Mouse (Mus musculus) embryo, embryonic 10.5 days (tissue): ENCODE measurements around the gene Cbs.
"Not testable (repeated sequence)": the region's sequence is repeated elsewhere in the genome, so short reads cannot be mapped to it uniquely, and the experiment has no call there.

Experiments used
- DNase-seq: peaks from one replicate; pipeline ENCODE4 v3.0.0-alpha.2; 2015; ENCODE audit warnings: low spot score

Gene Cbs

DNA sequence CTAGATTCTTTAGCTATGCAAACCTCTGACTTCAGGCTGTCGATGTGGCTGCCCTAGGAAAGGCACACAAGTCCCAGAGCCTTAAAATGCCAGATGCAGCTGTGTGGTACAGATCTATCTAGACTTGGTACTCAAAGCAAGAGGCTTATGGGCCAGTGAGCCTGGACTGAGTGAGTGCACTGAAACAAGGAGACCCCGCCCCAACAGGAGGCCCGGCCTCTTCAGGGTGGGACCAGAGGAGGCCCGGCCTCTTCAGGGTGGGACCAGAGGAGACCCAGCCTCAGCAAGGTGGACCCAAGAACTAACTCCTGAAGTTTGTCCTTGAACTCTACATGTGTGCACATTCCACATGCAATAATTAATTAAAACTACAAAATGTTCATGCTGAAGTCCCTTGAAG is 5.9 kb upstream of the Cbs start:
- DNase-seq, result no peak

DNA sequence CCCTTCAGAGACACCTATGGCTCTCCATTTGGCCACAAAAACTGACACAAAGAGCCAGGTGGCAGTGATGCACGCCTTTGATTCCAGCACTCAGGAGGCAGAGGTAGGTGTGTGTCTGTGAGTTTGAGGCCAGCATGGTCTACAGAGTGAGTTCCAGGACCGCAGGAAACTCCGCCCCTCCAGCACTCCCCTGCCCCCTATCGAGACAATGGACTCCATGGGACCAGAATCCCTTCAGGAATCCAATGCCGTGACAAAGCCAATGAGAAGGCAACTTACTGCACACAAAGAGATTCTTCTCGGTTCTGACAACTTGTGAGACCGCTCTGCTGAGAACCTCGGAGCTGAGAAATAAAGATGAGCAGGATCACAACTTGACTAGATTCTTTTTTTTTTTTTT is 5.3 kb upstream of the Cbs start:
- no peak for DNase-seq

DNA sequence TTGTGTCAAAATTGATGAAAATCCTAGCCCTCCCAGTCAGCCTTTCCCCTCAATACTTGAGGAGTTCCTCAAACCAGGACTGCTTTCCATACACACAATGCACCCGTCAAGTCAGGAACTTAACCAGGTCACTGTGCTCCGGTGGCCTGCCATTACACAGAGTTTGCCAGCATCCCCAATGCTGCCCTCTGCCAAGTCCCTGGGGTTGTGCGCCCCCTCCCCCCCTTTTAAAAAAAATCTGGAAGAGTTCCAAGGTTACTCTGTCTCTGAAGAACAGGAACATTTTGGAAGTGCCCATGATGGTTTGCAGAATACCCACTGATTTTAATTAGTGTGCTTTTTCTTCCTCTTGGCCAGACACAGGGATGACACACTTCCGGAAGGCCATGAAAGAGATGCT is 2.6 kb upstream of the Cbs start:
- DNase-seq, result no peak

DNA sequence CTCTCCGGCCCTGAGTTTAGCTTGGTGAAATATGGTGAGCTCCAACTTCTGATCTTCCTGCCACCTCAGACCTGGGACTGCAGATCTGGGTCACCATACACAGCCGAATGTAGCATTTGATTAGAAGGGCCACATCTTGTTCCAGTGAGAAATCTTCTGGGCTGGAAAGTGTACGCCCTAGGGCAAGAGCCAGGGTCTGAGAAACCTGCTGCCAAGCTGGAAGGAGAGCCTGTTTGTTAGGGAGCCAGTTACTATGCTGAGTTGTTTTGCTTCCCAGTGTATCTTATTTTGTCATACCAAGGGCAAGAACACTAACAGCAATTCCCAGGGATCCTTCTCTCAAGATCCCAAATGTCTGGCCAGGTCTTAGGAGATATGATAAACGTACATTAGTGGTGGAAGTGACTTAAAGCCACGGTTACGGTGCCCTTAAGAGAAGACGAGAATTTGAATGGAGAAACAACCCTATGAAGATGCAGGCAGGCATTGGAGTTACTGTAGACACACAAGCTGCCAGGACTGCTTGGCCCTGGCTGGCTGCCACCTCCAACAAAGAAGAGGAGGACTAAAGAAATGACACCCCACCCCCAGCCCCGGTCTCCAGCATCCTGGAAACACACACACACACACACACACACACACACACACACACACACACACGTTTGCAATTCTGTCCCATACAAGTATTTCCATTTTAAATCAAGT is 980 bp upstream of the Cbs start:
- DNase-seq, result no peak

DNA sequence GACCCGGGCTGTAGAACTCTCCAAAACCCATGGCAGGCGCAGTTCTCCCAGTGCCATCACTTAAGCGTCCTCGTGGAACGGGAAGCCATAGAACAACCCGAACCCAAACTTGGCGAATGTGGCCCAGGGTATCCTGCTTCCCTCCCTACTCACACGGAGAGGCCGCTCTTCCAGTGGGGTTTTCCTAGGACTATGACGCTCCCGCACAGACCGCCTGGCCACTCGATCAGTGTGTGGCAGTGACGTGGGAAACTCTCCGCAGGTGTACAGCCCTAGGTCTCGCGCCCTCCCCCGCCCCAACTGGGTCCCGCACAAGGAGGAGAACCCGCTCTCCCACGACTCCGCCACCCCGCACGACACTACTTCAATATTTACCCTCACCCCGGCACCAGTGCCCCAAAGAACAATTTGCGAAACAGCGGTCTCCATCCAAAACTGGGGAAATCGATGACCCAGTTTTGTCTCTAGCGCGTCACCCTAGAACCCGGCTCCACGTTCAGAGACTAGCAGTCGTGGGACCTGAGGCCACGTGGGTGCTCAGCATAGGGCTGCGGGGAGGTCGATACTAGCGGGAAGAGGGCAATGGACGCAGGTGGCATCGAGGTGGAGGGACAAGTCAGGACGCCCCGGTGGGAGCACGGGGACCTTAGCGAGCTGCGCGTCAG is 629 bp downstream of the Cbs start:
- peak; percentile 30 for DNase-seq

DNA sequence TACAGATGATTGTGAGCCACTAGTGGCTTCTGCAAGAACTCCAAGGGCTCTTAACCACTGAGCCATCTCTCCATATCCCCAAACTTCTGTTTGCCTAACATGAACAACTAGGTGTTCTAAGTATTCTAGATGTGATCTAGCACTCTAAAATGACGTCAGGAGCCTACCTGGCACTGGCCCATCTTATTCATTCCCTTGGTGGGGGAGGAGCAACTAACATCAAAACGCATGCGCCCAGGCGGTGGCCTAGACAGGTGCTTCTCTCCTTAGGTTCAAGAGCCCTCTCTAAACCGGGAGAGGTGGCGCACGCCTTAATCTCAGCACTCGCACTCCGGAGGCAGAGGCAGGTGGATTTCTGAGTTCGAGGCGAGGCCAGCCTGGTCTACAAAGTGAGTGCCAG is 1.3 kb downstream of the Cbs start:
- no peak for DNase-seq

DNA sequence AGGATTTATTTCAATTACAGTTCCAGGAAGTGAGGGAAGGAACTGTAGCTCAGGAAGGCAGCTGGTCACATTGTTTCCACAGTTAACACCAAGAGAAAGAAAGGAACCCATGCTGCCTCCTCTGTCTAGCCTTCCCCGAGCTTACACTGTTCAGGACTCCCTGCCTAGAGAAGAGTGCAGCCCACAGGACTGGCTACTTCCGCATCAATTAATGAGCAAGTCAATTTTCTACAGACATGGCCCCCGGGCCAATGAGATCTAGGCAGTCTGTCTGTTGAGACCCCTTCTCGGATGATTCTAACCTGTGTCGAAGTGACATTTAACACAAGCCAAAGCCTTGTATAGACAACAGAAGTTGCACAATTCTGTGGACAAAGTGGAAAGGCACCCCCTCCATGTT is 2.1 kb downstream of the Cbs start:
- DNase-seq, result no peak

DNA sequence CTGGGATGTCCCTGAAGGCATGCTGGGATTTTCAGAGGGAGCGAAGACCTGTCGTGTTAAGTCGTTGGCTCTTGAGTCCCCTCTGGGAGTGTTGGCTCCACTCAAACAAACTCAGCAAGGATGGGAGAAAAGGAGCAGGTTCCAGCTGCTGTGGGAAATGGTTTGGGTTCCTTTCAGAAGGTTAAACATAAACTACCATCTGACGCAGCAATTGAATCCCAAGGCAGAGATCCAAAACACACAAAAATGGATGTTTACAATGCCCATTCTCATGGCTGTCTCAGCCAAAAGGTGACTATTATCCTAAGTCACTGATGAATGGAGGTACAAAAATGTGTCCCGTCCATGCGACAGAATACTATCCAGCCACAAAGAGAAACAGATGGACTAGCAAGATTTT is 4.0 kb downstream of the Cbs start:
- DNase-seq, result no peak

DNA sequence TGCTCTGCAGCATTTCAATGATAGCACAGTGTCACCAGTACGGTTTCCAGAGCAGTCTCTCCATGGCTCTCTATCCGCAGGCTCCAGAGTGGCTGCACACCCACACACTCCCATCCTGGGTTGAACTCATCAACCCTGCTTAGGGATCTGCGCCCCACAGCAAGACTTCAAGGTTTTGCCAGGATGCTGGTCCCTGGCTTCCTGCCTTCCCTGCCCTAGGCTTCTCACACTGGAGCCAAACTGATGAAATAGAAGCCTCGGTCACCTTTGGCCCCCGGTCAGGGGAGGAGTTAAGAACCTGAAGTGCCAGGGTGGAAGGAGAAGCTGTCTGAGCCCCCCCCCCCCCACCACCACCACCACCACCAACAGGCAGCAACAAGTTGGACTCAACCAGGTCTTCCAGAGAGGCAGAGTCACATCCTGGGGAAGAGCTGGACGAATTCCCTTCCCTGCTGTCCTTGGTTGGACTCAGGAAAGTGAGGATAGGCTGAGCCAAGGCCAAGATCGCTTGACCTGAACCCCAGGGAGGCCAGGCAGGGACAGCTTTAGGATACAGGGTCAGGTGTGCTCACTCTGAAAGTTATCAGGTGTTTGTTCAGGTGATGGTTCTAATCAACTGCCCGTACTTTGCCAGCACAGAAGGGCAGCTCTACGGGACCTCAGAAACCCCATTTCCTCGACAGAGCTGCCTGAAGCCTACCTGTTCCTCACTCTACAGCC is 5.8 kb downstream of the Cbs start:
- no peak for DNase-seq

DNA sequence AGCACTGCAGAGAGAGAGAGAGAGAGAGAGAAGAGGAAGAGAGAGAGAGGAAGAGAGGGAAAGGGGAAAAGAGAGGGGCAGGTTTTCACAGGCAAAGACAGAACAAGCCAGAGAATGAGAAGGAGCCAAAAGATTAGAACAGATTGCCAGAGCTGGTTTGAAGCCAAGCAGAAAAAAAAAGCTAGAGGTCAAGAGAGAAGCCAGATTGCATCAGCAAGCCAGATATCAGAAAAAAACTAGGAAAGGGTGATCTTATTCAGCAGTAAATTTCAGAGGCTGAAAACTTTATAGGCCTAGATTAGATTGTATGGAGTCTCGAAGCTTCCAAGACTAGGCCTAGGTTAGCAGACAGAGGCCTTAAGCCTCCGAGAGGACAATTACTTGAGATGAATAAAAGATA is 9.1 kb downstream of the Cbs start:
- no peak for DNase-seq

DNA sequence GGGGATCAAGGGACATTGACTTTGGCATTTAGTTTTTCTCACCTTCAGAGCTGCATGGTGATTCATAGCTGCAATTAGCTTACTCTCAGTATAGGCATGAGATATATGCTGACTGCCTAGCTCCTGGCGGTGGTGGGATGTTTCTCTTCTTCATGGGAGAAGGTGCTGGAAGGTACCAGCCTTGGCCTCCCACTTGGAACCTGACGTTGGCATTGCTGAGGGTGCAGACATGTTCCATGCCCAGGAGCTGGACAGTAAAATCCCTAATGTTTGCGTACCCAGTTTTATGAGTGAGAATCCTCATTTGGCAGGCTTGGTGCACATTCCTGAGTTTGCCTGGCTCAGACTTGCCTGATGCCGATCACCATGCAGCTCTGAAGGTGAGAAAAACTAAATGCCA is 13.9 kb downstream of the Cbs start:
- no peak for DNase-seq

DNA sequence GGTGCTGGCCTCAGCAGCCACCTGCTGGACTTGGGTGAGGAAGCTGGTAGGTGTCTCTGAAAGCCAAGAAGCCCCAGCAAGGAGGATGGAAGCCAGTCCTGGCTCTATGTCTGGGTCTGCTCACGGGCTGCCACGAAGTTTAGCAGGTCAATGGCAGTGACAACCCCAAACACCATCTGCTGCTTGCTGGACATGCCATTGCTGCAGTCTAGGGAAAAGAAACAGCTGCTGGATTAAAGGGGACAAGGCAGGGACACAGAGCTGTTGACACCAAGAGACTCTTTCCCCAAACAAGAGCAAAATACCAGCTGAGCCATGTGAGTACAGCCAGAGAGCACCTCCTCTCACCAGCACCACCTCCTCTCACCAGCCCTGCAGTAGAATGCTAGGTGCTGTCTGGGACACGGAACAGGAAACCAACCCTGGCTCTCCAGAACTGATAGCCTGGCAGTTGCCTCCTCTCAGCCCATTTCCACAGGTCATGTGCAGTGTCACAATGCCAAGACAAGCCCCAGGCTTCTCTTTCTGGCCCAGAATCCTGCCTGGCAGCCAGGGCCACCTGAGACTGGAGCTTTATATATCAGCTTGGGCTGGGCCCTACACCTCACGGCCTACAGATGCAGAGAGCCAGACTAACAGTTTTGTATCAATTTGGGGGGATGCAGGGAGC is 23.8 kb downstream of the Cbs start:
- DNase-seq, result no peak

DNA sequence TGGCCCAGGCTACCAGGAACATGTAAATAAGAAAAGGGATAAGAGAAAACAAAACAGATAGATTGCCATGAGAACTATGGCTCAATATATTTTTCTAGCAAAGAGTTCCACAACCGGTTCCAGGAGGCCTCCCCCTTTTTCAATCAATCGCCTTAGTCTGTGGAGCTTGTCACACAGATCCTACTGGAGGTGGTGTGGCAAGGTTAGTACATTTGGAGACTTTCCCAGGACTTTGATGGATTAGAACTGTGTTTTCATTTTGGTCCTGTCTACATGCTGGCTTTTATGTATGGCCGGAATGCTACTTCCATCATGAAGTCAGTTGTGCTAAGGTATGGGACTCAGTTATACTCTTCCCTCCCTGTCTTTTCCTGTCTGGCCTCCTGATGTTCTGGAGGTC is 27.1 kb downstream of the Cbs start:
- no peak for DNase-seq

DNA sequence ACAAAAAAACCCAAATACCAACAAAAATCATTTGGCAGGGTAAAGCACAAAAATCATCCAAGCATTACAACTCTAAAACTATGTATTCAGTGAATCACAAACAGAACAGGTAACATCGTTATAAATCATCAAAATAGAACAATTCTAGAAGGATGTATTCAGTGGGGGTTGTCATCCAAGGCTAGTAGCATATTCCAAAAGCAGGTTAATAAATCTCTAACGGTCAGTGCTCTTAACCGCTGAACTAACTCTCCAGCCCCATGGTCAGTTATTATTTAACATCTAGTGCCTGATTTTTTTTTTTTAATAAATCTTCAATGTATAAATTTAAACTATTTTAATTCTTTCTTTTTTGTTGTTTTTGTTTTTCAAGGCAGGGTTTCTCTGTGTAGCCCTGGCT is 27.9 kb downstream of the Cbs start:
- DNase-seq, result not testable (repeated sequence)

DNA sequence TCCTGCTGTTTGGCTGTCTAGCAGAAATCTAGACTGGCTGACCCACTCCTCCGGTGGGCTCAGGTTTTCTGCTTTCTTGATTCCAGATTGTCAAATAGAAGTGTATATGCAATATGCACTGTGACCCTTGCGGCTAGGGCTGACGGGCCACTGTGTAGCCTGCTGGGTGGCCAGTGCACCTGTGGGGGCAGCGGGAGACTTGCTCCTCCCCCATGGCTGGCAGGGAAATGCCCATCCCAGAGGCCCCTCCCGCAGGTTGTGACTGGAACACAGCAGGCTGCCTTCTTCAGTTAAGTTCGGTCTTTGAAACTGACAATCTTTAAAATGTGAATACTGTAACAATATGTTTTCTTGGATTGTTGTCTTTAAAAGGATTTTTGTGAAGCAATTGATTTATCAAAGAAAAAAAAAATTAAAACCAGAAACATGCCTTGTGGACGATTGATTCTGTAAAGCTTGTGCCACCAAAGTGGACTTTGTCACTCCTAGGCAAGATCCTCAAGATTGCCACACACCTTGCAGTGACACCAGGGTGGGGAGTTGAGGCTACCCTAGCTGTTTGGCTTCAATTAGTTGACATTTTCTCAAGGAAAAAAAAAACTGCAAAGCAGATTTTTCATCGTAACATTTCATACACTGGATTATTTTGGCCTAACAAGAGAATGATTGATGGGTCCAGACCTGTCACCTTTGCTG is 29.6 kb downstream of the Cbs start:
- DNase-seq, result no peak

DNA sequence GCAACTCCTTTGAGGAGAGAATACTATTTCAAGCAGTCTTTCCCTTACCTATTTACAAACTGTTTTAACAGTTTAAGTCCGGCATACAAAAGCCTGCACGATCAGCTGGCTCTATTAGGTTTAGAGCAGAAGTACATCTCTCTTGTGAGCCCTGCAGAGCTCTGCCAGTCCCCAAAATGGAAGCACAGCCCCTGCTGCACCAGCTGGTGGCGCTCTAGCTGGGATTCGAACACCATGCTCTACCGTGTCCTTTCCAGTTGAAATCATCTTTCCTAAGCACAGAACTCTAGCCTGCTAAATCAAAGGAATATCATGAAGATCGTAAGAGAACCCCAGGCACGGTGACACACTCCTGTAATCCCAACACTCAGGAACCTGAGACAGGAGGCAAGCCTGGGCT is 30.6 kb downstream of the Cbs start:
- no peak for DNase-seq

DNA sequence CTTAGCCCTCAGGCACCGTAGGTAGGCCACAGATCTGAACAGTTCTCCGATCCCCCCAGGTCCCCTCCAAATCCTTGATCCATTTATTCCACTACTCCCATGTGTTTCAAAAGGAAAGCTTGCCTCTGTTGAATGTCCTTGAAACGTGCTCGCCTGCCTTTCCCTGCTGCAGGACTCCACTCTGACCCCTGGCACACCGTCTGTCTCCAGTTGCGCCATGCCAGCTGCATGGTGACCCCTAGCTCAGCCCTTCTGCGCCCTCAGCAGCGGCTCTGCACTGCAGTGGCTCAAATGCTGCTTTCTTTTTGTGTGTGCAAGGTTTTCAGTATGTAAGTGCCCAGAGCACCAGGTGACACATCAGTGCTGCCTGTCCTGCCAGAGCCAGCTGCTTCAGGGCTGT is 38.4 kb downstream of the Cbs start:
- DNase-seq, result no peak

DNA sequence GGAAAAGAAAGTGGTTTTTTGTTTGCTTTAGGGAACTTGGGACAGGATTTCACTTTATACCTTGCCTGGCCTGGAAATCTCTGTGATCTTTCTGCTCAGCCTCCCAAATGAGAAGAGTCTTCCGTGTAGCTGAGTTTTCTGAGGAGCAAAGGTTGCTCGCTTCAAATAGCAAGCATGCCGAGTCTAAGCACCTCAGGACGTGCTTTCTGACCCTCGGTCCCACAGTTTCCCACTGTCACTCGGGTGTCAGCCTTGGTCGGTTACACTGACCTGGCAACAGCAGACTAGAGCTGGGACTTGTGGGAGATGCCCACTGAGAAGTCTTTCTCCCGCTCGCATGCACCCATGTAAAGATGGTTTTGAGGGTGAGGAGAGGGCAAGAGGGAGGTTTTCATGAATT is 39.1 kb downstream of the Cbs start:
- DNase-seq, result no peak

DNA sequence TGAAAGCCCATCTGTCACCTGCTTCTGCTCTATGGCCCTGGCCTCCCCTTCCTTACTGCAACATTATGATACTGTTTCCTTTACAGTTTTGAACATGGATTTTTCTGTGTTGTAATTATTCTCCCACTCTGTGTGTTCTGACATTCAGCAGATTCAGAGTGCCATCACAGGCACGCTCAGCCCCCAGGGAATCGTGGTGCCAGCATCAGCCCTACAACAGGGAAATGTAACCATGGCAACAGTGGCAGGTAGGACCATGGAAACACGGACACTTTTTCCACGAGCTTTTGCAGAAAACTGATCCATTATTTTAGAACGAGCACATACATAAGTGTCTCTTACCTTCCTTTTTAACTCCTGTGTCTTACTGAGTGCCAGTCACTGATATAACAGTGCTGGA is 42.0 kb downstream of the Cbs start:
- DNase-seq, result no peak

DNA sequence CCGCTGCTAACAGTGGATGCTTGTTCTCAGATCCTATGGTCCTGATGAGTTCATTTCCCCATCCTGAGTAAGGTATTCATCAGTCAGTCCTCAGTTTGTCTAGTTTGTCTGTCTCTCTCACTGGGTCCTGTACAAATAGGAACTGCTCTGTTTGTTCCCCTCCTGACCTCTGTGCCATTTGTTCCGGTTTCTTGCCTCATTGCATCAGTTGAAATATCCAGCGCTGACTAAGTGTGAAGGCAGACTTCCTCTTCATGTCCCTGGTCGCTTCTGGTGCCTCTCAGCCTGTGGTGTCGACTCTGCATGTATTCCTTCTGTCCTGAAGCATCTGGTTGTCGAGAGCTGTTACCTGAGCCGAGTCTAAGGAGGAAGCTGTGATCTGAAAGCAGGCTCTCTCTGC is 42.4 kb downstream of the Cbs start:
- DNase-seq, result no peak

DNA sequence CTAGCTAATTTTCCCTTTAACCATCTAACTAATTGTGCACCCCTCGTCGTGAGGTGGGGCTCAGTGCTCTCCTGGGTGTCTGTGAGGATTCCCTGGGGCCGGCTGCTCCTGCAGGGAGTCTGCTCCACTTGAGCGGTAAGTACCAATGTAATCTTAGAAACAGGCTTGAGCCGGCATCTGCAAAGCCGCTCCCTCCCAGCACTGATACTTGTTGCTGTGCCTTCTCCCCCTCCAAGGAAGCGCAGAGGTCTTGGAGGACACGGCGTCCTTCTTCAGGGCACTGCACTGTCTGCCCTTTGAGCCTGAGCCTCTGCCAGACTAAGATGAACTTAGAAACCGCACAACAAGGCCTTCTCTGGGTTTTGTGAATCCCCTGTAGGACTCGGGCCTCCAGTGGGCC is 46.2 kb downstream of the Cbs start:
- no peak for DNase-seq

DNA sequence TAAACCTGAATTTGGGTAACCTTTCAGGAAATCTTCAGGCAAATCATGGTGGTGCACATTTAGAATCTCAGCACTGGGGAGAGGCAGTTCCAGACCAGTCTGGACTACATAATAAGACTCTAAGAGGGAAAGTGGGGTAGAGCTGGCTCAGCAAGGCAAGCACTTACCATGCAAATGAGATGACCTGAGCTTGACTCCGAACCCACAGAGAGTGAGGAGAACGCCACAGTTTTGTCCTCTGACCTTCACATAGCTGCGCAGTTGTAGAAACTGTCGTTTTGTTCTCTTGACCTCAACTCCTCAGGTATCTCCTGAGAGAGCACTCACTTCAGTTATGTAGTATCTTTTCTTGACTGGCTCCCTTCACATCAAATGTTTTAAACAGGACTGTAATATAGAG is 48.3 kb downstream of the Cbs start:
- no peak for DNase-seq
